Mouse (Mus musculus) T-helper 17 cell (primary cell): ENCODE results near the gene Gm20747.
"Not testable (repeated sequence)": the region's sequence is repeated elsewhere in the genome, so short reads cannot be mapped to it uniquely, and the experiment has no call there.

Experiments used
- in situ Hi-C, 2 experiments: fragments of 300-600 bp; cut with MboI, MseI; formaldehyde crosslinking; loops; 1 replicate in 1 of 2; 2 replicates in 1 of 2; pipeline ENCODE4 v1.15.1; 2025; ENCODE audit warnings: high pct_unique_total_duplicates in 2 of 2

Gm20747 gene

DNA sequence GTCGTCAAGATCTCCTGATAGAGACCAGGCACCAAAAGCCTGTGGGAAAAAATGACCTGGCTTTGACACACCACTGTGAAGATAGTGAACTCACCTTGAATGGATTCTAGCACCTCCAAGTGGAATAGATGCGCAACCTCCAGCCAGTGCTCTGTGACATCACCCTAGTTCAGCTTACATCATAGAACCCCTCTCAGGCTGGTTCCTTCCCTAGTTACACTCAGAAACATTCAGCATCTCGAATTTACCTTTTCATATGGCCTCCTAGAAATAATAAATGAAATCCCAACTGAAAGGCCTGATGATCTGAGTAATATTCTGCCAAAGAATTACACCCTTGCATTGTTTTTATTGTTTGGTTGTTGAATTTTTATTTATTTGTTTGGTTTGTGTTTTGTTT lies at the start of gene Gm20747:
TSS of gene Gm20747 (minus strand) at position 101 of the 400 bp plus-strand sequence.
- in situ Hi-C loops, result not testable (repeated sequence)
